In genomic region chr14:122552761-122553445, GRCm38 (mm10) we compare ENCODE assay signal across 17 mouse cellular contexts.
"Had no signal": no experiment of that assay in that cellular context is flagged by ENCODE, and none has a peak within 500 bp of the region (broad histone marks: within the 10 kb centered on the region; RNA-seq: fewer than 3 reads in every experiment).

No protein-coding gene starts in this region.

- H3K4me1 ChIP-seq: intestine, embryonic 15.5 days; liver, embryonic 13.5 days; midbrain, embryonic 10.5 days; midbrain, embryonic 13.5 days; neural tube, embryonic 13.5 days; stomach, embryonic 15.5 days had no signal

- H3K4me3 ChIP-seq: intestine, embryonic 15.5 days; liver, embryonic 13.5 days; megakaryocyte, embryonic 14.5 days; midbrain, embryonic 10.5 days; midbrain, embryonic 13.5 days; myocyte; neural tube, embryonic 13.5 days; stomach, embryonic 15.5 days had no signal

- H3K27me3 ChIP-seq: intestine, embryonic 15.5 days; liver, embryonic 13.5 days; megakaryocyte, embryonic 14.5 days; midbrain, embryonic 13.5 days; neural tube, embryonic 13.5 days; stomach, embryonic 15.5 days had no signal

- H3K4me2 ChIP-seq: intestine, embryonic 15.5 days; liver, embryonic 13.5 days; midbrain, embryonic 13.5 days; neural tube, embryonic 13.5 days; stomach, embryonic 15.5 days had no signal

- ATAC-seq: hindbrain, embryonic 16.5 days; intestine, embryonic 15.5 days; midbrain, embryonic 13.5 days; midbrain, embryonic 16.5 days had no signal

- H3K27ac ChIP-seq: intestine, embryonic 15.5 days; liver, embryonic 13.5 days; midbrain, embryonic 10.5 days; midbrain, embryonic 13.5 days; neural tube, embryonic 13.5 days; stomach, embryonic 15.5 days had no signal

- H3K36me3 ChIP-seq: intestine, embryonic 15.5 days; liver, embryonic 13.5 days; neural tube, embryonic 13.5 days; stomach, embryonic 15.5 days had no signal

- DNase-seq: layer of hippocampus, adult 9-11 months; liver, embryonic 13.5 days; lung, adult 2 months; right cerebral cortex, adult 18-20 months; right cerebral cortex, postnatal 14 days; right cerebral cortex, postnatal 4 days; spleen, adult 18-20 months; thymus, postnatal 25 days had no signal

- H3K9ac ChIP-seq: intestine, embryonic 15.5 days; liver, embryonic 13.5 days; midbrain, embryonic 13.5 days; neural tube, embryonic 13.5 days; stomach, embryonic 15.5 days had no signal

- H3K9me3 ChIP-seq: intestine, embryonic 15.5 days; liver, embryonic 13.5 days; midbrain, embryonic 10.5 days; neural tube, embryonic 13.5 days; stomach, embryonic 15.5 days had no signal
